Mouse (Mus musculus) CH12F3 (cell line): ENCODE measurements around the gene Phc1.

ENCODE experiments used
- in situ Hi-C: fragments of 300-500 bp; cut with MboI; formaldehyde crosslinking; loops from 2 replicates; pipeline ENCODE4 v1.14.3; 2020; ENCODE audit warnings: low sequenced_read_pairs

Gene Phc1

DNA sequence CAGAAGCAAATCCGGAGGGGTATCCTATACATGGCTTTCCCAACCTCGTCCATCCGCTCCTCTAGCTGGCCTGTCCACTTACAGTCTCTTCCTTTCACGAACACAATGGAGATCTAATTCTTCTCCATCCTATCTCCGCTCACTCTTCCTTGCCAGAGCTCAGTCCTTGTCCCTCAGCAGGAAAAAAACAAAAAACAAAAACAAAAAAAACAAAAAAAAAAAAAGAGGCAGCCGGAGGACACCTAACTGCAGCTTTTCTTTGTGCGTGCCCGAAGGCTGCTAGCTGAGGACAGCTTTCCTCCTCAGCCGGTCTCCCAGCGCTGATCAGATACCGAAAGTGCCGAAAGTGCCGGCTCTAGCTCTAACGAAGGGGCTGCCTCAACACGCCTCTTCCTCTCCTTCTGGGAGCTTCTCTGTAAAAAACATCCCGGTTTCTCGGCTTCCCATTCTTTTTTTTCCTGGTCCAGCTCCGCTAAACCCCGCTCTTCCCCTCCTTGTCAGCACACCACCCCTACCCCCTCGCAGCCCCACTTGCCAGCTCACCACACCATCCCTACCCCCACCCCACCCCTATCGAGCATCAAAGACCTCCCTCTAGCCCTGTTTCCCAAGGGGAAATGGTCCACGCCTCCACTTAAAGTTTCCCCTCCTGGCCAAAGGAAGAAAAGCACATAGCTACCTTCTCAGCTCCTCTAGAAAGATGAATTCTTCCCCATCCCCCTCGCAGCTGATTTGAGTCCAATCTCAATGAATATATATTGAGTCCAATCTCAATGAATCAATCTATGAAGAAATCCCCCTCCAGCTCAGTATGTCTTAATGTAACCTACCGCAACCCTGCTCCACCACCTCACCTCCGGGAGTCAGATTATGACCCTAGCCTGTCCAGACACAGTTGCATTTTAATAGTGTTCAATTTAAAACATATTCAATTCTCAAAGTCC lies 42.8 kb downstream of the Phc1 start:
- in situ Hi-C loops = no loop called here

DNA sequence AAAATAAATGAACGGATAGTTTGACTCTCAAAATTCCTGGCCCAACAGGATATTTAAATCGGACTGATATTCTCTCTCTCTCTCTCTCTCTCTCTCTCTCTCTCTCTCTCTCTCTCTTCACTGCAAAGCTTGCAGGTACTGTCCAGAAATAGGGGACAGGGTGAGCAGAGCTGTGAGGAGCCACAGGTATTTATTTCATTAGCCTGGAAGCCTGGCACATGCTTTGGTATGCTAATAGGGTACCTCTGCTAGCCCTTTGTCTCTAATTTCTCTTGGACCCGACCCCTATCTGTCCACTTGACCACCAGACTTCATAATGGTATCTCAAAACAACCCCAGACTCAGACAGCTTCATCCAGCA lies 43.5 kb downstream of the Phc1 start:
- in situ Hi-C loops = no loop called here

DNA sequence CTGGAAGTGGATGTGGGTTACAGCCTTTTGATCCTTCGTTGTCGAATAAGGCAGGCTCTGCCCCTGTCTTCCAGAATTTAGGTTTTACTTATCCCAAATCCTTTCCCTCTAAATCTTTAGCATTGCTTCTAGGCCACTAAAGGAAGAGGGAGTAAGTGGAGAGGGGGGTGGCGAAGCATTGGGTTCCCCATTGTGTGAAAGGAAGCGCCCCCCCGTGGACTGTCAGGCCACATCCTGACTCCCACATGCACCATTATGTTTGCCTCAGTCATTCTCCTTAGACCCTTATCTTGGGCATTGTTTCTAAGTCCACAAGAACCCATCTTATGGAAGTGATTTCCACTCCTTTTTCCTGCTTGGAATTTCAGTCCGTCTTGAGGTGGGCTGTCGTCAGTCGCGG lies 45.1 kb downstream of the Phc1 start:
- in situ Hi-C loops = no loop called here

DNA sequence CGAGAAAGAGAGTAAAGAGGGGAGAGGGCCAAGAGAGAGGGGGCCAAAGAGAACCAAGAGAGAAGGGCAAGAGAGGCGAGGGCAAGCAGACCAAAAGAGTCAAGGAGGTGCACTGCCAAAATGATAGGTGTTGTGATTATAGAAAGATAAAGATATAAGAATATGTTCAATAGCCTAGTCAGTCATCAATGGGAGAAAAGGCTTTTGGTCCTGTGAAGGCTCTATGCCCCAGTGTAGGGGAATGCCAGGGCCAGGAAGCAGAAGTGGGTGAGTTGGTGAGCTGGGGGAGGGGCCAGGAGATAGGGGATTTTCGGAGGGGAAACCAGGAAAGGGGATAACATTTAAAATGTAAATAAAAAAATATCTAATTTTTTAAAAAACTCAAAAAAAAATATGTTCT lies 46.1 kb downstream of the Phc1 start:
- in situ Hi-C loops = no loop called here

DNA sequence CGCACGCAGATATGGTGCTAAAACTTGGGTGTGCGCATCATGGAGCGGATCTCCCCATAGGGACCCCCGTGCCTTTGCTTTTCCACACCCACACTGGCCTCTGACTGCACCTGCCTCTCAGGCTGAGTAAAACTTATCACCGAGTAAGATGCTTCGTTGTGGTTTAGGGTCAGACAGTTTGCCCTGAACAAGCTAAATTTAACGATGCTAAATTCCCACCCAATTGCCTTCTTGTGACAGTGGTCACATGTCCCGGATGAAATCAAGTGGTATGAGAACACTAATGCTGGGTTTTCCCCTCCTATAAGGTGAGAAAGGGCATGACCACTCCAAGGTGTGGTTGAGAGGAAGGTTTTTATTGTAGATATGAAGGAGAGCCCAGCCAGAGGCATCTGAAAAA lies 46.6 kb downstream of the Phc1 start:
- in situ Hi-C loops = no loop called here

DNA sequence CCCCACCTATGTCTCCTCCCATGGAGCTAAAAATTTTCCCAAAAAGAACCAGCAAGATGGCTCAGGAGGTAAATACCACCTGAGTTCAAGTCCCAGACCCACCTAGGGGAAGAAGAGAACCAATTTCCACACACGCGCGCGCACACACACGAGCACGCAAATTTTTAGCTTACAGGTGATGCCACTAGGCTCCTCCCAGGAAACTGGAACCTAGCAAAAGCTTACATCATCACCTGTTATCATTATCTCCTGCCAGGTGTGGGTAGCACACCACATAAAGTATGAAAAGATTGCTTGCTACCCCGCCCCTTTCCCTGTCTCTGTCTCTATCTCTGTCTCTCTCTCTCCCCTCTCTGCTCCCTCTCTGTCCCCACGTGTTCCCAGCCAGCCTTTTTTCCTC lies 47.2 kb downstream of the Phc1 start:
- in situ Hi-C loops = no loop called here

DNA sequence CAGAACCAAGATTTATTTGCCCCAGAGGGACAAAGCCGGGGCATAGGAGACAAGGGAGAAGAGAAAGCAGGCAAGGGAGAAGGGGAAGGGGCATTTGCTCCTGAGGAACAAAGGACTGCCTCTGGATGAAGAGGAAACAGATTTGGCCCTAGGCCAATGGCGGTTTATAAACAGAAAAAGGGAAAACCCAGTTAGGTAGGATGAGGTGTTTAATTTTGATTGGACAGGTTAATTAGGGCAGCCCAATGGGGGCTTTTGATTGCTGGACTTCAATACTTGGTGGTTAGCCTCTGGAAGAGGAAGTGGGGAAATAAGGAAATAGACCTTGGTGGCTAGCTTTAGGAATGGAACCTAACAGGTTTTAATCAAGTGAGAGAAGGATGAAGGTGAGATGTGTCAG lies 48.2 kb downstream of the Phc1 start:
- in situ Hi-C loops = no loop called here

DNA sequence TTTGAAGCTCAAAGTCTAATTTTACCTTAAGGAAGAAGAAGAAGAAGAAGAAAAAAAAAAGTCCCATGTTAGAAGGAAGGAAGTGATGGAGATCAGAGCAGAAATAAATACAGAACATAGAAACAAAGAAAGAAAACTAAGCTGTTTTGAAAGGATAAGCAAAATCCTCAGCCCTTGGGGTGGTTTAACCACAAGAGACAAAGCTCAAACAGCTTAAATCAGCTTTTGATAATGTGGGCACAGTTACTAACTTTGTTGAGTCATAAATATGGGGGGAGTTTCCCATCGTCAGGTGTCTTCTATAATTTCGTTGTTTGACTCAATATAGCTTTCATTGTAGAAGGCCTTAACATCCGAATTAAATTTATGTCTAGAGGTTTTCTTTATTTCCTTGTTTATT lies 48.6 kb downstream of the Phc1 start:
- in situ Hi-C loops = no loop called here

DNA sequence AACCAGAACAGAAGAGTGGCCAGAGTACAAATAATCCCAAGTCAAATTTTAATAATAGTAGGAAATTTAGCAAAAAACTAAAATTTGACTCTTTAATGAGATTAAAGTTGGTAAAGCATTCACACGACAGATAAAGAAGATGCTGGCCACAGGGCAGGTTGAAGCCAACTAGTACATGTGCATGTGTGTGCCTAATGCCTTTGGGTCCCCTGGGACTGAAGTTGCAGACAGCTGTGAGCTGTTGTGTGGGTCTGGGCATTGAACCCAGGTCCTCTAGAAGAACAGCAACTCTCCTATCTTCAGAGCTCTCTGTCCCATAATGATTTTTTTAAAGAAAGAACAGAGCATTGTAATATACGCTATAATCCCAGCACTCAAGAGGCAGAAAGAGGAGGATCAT lies 49.1 kb downstream of the Phc1 start:
- in situ Hi-C loops = no loop called here

DNA sequence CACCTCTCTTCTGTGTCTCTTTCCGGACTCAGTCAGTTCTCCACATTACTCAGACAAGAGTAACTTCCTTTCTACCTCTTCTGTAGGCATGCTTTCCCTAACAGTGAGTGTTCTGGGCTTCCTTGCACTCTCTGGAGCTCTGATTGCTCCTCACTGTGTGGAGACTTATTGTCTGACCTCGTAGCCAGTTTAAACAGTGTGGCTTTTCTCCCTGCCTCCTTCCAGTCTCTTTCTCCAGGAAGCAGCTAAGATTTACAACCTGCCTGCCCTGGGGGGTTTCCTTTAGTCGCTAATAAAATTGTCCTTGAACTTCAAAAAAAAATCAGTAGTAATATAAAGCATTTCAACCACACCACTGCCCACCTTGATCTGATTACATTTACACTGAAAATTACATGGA lies 50.1 kb downstream of the Phc1 start:
- in situ Hi-C loops = no loop called here

DNA sequence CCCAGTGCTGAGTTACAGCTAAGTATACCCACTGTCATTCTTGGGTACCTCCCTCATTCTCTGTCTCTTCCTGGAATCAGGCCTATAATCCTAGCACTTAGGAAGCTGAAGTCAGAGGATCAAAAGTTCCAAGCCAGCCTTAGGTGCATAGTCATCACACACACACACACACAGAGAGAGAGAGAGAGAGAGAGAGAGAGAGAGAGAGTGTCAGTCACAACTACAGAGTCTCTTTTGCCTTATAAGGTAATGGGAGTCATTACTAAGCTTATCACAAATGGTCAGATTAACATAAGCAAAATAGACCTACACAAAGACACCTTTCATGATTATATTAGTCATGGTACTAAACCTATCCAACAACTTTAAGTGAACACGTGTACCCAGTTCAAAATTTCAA lies 51.0 kb downstream of the Phc1 start:
- in situ Hi-C loops = no loop called here

DNA sequence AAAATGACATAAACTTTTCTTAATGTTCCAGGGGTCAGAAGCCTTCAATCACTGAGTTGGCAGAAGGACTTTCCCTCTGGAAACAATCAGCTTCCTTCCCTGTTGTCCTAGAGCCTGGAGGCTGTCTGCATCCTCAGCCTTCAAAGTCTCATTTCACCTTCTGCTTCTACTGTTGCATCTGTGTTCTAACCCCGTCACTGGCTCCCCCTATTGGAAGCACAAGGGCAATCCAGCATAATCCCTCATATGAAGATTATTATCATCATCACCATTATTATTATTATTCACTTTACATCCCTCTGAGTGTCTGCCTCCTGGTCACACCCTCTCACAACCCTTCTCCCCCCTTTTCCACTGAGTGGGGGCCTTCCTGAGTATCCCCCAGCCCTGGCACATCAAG lies 52.1 kb downstream of the Phc1 start:
- in situ Hi-C loops = no loop called here

DNA sequence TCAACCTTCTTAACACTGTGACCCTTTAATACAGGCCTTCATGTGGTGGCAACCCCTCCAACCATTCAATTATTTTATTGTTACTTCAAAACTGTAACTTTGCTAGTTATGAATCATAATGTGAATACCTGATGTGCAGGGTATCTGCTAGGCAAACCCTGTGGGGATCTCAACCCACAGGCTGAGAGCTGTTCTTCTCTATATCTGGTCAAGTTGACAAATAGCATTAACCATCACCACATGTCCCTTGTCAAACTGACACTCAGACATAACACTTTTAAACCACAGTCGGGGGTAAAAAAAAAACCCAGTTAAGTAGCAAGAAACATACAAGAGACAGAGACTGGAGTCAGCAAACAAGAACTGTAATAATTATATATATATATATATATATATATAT lies 55.5 kb downstream of the Phc1 start:
- in situ Hi-C loops = no loop called here

DNA sequence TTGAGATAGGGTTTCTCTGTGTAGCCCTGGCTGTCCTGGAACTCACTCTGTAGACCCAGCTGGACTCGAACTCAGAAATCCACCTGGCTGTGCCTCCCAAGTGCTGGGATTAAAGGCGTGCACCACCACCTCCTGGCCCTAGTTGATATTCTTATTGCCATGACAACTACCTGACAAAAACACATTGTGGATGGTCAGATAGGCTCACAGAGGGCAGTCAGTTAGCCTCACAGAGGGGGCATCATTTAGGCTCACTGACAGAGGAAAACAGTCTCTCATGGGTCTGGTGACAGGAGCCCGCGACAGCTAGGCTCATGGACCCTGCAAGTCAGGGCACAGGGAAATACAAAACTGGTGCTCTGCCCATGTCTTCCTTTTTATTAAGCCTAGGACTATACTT lies 56.1 kb downstream of the Phc1 start:
- in situ Hi-C loops = no loop called here

DNA sequence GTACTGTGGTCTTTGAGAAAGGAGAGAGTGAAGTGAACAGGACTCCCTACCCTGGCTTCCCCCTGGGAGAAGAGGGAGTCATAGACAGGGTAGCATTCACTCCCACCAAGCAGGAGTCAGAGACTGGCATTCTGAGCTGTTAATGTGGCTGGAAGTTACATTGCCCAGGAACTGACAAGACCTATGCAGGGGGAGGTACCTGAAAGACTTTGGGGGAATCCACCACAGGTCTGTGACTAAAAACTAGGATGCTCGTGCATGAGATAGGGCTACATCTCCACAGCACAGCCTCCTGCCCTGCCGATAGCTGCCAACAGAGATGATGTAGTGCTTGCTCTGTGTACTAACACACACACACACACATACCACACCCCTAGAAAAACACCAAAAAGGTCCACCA lies 56.9 kb downstream of the Phc1 start:
- in situ Hi-C loops = no loop called here

DNA sequence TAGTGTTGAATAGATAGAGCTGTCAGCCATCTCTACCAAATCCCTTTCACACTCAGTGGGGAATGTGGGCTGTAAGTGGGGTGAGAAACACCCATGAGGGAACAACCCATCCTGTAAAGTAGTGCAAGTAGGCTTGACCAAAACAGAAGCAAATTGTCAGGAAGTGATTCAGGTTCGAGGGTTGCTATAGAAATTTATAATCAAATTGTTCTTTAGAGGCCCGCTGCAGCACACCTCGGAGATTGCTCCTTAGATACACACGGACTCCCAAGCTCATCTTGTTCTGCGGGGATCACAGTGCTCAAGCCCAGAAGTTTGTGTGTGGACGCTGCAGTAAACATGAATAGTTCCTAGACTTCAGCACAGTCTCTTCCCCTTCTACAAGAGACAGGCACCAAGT lies 57.6 kb downstream of the Phc1 start, which contains the start of gene Klrg1:
TSS of gene Klrg1 (minus strand) at position 101 of the 400 bp plus-strand sequence.
- in situ Hi-C loops = no loop called here

DNA sequence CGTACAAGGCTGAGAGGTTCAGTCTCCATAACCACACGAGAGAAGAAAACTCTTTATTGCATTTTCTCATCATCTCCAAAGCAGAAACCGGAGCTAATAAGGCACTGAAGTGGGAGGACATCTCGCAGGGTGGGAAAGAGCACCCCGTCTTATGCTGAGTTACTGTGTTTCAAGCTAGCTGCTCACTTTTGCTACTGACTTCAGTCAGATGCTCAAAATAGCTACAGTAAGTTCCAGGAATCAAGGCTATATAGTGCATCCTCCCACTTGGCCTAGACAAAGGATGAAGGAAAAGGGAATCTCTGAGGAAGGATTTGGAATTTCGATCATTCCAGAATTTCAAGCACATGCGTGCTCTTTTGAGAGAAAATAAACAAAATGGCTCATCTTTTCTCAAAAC lies 63.8 kb downstream of the Phc1 start:
- in situ Hi-C loops = no loop called here

DNA sequence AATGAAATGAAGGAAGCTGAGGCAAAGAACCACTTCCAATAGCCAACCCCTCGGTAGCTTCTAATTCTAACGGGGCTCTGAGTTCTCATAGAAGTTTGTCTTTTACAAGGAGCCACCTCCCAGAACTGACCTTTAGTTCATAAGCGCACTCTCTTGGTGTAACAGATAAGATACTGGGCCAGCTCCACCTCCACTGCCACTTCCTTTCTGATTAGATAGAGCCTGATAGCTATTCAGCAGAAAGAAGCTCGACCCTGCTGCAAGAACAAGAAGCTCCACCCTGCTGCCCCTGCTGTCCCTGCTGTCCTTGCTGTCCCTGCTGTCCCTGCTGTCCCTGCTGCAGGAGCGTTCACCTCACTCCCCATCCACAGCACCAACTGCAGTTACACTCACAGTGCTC lies 65.8 kb downstream of the Phc1 start:
- in situ Hi-C loops = no loop called here

DNA sequence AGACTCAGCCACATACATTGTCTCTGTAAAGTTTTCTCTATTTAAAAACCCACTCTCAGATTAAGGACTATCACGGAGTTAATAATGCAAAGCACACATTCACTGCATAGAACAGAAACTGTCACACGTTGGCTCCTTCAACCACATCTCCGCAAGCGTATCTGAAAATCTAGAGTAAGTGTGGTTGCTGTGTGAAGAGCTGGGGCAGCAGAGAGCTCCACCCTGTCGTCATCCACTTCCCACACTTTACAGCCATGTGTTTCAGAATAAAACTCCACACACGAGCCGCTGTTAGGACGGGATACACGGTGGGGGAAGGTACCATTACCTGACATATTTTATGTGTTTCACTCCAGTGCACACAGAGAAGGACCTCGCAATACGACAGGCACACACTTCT lies 70.2 kb downstream of the Phc1 start:
- in situ Hi-C loops = no loop called here

DNA sequence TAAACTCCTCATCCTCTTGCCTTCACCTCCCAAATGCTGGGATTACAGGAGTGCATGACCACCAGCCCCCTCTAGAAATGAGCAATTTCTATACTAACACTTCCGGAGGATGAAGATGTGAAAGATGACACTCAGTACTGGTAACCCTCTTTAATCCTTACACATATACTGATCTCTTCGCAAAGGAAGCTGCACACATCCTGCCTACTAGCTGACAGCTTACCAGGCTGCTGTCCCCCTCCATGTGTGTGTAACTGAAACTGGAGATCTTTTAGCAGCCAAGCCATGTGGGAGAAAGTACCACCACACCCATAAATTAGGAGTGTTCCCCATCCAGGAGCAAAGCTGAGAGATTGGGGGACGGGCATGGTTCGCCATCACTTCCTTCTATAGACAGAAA lies 71.2 kb downstream of the Phc1 start:
- in situ Hi-C loops = no loop called here

DNA sequence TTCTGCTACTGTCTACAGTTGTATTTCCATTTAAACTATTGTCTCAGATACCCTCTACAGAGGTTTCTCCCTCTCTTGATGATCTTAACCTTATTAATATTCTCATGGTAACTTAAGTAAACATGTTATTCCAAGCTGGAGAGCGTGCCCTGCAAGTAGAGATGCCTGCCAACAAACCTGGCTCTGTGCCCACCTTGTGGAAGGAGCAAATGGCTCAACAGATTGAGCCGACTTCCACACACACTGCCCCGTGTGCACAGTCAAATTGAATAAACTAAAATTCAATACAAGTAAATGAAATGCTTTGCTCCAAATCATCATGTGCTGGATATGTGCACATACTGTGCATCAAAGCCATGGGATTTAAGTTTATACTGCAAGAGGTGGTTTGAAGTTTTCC lies 71.8 kb downstream of the Phc1 start:
- in situ Hi-C loops = no loop called here
